Mouse (Mus musculus) midbrain, embryonic 15.5 days (tissue): ENCODE results near the gene Csn1s1. TPM values are rescaled to one million over a fixed set of nuclear protein-coding genes. Genes with fewer than 3 reads are reported as not detected.

ENCODE experiments used
- ATAC-seq: fragments of 200-750 bp; cut with Nextera tagmentation; replicated peaks from 2 replicates; pipeline ENCODE4 v1.8.0; 2017; ENCODE audit warnings: moderate TSS enrichment
- H3K27ac ChIP-seq: fragments of 300-500 bp; sonication (generic); 2 replicates; pipeline ENCODE4 v1.5.1; 2015; ENCODE audit warnings: mild to moderate bottlenecking, inconsistent platforms
- H3K27me3 ChIP-seq: fragments of 300-500 bp; sonication (generic); replicated peaks from 2 replicates; pipeline ENCODE4 v1.6.1; 2015; ENCODE audit warnings: inconsistent platforms
- H3K36me3 ChIP-seq: fragments of 300-500 bp; sonication (generic); replicated peaks from 2 replicates; pipeline ENCODE4 v1.6.1; 2015; ENCODE audit warnings: inconsistent platforms
- H3K4me1 ChIP-seq: fragments of 300-500 bp; sonication (generic); 2 replicates; pipeline ENCODE4 v1.6.1; 2015; ENCODE audit warnings: inconsistent platforms
- H3K4me2 ChIP-seq: fragments of 300-500 bp; sonication (generic); 2 replicates; pipeline ENCODE4 v1.6.1; 2015; ENCODE audit warnings: inconsistent platforms, mild to moderate bottlenecking, moderate library complexity
- H3K4me3 ChIP-seq: fragments of 300-500 bp; sonication (generic); 2 replicates; pipeline ENCODE4 v1.5.1; 2015; ENCODE audit warnings: mild to moderate bottlenecking, inconsistent platforms
- H3K9ac ChIP-seq: fragments of 300-500 bp; sonication (generic); 2 replicates; pipeline ENCODE4 v1.6.1; 2015; ENCODE audit warnings: mild to moderate bottlenecking, inconsistent platforms
- H3K9me3 ChIP-seq: fragments of 300-500 bp; sonication (generic); 2 replicates; pipeline ENCODE4 v1.6.1; 2016; ENCODE audit warnings: inconsistent platforms
- WGBS: fragments of 180-500 bp; shearing (Covaris S2); methylation state at CpG from one replicate; pipeline ENCODE4 v1.1.7; 2015; ENCODE audit warnings: mixed read lengths; 5-methylcytosine and 5-hydroxymethylcytosine counted together
- polyA plus RNA-seq: library from polyadenylated mRNA; unstranded; fragments of >200 nt; fragmentation: Nextera tagmentation; extraction: Ambion mirVana; gene quantifications from 2 replicates; pipeline ENCODE4 v1.2.1, GENCODE M21; 2015

The Csn1s1 gene
- not detected in 2 replicates for polyA plus RNA-seq

DNA sequence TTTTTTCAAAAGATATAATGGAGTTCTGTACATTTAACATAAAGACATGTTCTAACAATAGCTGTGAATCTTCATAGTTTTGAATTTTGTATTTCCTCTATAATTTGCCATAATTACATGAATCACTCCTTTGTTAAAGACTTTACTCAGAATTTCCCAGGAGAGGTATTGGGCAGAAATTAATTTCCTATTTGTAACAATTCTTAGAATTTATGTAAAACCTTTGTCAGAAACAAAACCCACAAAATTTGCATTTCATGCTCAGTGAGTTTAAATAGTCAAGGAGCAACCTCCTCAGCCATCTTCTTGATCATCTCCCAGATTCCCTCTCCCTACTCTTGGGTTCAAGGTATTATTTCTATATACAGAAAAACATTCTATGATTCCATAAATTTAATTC is at the start of gene Csn1s1:
TSS of gene Csn1s1 (plus strand) at position 301 of the 400 bp plus-strand sequence.
- Histone ChIP-seq H3K27me3 (no peaks in the 10 kb centered on the region), H3K4me2 (no peak within 1 kb of the TSS), H3K27ac (no peak within 1 kb of the TSS), H3K4me1 (no peaks in the 10 kb centered on the region), H3K36me3 (no peaks in the 10 kb centered on the region), H3K9ac (no peak within 1 kb of the TSS), H3K9me3 (no peaks in the 10 kb centered on the region), H3K4me3 (no peak within 1 kb of the TSS)
- ATAC-seq = no peak

DNA sequence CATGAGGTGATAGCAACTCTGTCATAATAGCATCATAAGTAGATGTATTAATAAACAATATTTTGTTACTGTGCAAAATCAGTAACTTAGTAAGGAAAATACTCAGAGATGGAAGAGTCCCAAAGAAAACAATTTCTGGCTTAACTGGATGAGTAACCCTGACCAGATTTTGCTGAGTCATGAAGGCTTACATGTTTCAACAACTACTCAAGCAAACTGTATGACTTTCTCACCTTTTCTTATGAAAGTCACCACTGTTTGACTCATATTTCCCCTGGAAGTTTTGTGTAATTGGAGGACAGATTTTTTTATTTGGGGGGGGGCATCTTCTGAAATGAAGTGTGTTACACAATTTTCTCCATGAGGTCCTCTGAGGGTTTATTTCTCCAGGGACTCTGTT is 43.3 kb upstream of the Csn1s1 start:
- H3K9ac ChIP-seq = no peak overlapping the region
- no peak overlapping the region for H3K4me2 ChIP-seq
- H3K4me3 ChIP-seq = no peak overlapping the region
- H3K27me3 ChIP-seq = no peaks in the 10 kb centered on the region
- H3K36me3 ChIP-seq = no peaks in the 10 kb centered on the region
- ATAC-seq = no peak
- H3K27ac ChIP-seq = no peak overlapping the region
- no peaks in the 10 kb centered on the region for H3K9me3 ChIP-seq
- no peaks in the 10 kb centered on the region for H3K4me1 ChIP-seq

DNA sequence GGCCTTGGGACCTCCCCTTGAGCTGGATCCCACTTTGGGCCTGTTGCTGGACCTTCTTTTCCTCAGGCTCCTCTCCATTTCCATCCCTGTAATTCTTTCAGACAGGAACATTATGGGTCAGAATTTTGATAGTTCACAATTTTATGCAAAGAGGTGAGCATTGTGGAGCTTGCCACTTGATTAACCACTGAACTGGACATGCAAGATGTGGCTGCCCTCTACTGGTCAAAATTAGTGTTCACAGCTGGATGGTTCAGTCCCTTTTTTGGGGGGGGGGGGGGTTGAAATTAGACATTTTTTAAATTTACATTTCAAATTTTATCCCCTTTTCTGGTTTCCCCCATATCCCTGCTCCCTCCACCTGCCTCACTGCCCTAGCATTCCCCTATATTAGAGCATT is 23.2 kb upstream of the Csn1s1 start:
- no peak for ATAC-seq
- no peaks in the 10 kb centered on the region for H3K9me3 ChIP-seq

DNA sequence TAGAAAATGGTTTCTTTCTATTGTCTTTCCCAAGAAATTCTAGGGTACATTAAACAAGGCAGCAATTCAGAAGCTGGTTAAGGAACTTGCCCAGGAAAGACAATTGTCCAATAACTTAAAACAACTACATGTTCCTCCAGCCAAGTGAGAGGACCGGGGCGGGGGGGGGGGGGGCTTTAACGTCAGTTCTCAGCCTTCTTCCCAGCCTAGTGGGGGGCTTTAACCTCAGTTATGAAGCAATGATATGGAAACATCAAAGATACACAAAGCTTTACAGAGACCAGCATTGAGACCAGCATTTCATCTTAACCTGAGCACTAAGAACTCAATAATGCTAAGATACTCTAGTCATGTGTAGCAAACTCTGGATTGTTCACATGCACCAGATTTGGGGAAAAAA is 33.5 kb downstream of the Csn1s1 start, which contains the start of gene Csn2:
TSS of gene Csn2 (minus strand) at position 101 of the 400 bp plus-strand sequence.
- ATAC-seq = no peak
- Histone ChIP-seq H3K4me3 (no peak within 1 kb of the TSS), H3K9ac (no peak within 1 kb of the TSS), H3K36me3 (no peaks in the 10 kb centered on the region), H3K4me1 (no peaks in the 10 kb centered on the region), H3K27me3 (no peaks in the 10 kb centered on the region), H3K4me2 (no peak within 1 kb of the TSS), H3K9me3 (no peaks in the 10 kb centered on the region), H3K27ac (no peak within 1 kb of the TSS)
- WGBS = 79% methylated on average over 3 of the region's 3 CpGs

More for the DNA sequence above, 23.2 kb upstream of the Csn1s1 start:
- no peak overlapping the region for H3K4me3 ChIP-seq
- no peaks in the 10 kb centered on the region for H3K4me1 ChIP-seq
- H3K36me3 ChIP-seq = no peaks in the 10 kb centered on the region
- H3K9ac ChIP-seq = no peak overlapping the region
- no peak overlapping the region for H3K4me2 ChIP-seq
- H3K27me3 ChIP-seq = no peaks in the 10 kb centered on the region
- H3K27ac ChIP-seq = no peak overlapping the region

DNA sequence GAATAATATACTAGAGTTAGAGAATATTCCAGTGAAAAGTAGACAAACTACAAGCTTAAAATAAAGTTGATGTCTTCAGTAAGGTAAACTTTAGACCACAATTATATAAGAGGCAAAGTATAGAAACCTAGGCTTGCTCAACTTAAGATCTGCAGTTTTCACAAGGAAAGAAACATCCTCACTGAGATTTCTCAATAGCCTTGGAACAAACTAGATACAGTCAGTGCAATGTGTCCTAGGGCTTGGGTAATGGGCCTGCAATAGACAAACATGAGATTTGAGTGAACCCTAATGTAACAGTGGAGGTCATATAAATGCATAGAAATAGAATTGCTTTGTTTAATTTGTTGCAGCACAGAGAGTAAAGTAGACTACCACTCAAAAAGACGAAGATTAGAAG is 39.9 kb downstream of the Csn1s1 start:
- Histone ChIP-seq H3K27me3 (no peaks in the 10 kb centered on the region), H3K4me2 (no peak overlapping the region), H3K9me3 (no peaks in the 10 kb centered on the region), H3K4me1 (no peaks in the 10 kb centered on the region), H3K9ac (no peak overlapping the region), H3K4me3 (no peak overlapping the region), H3K27ac (no peak overlapping the region), H3K36me3 (no peaks in the 10 kb centered on the region)
- no peak for ATAC-seq
- 75% methylated on average over 1 of the region's 1 CpGs for WGBS

Other genes starting within 250 kb of the Csn1s1 start
- not detected in 2 replicates for gene Ugt2b38, start 242.0 kb upstream of the Csn1s1 start, polyA plus RNA-seq
- not detected in 2 replicates for gene Ugt2a2, start 183.9 kb upstream of the Csn1s1 start, polyA plus RNA-seq
- gene Gm43638, start 179.4 kb upstream of the Csn1s1 start, polyA plus RNA-seq = not detected in 2 replicates
- gene Ugt2a1, start 175.3 kb upstream of the Csn1s1 start, polyA plus RNA-seq = not detected in 2 replicates
- gene Sult1b1, start 128.0 kb upstream of the Csn1s1 start, polyA plus RNA-seq = not detected in 2 replicates
- not detected in 2 replicates for gene Sult1d1, start 97.2 kb upstream of the Csn1s1 start, polyA plus RNA-seq
- gene Sult1e1, start 74.6 kb upstream of the Csn1s1 start, polyA plus RNA-seq = not detected in 2 replicates
- not detected in 2 replicates for gene Csn2, start 33.4 kb downstream of the Csn1s1 start, polyA plus RNA-seq
- gene Csn1s2a, start 108.4 kb downstream of the Csn1s1 start, polyA plus RNA-seq = not detected in 2 replicates
- not detected in 2 replicates for gene Csn1s2b, start 141.9 kb downstream of the Csn1s1 start, polyA plus RNA-seq
- not detected in 2 replicates for gene Prr27, start 159.5 kb downstream of the Csn1s1 start, polyA plus RNA-seq
- not detected in 2 replicates for gene Odam, start 218.8 kb downstream of the Csn1s1 start, polyA plus RNA-seq